Mouse (Mus musculus) liver, embryonic 14.5 days (tissue): ENCODE measurements at regions not wholly inside any gene's neighbourhood (a gene's known extent, or its start where the extent isn't known, plus 50 kb on each side); places are given as distances from the start of the nearest gene placed in this dataset.

ENCODE experiments used
- CTCF ChIP-seq: IDR thresholded peaks from 2 replicates; pipeline ENCODE4 v1.5.1; 2016; ENCODE audit warnings: antibody characterized with exemption, low read depth, control low read depth
- EP300 ChIP-seq: IDR thresholded peaks from 2 replicates; pipeline ENCODE4 v1.6.1; 2016; ENCODE audit warnings: antibody characterized with exemption, low read depth

DNA sequence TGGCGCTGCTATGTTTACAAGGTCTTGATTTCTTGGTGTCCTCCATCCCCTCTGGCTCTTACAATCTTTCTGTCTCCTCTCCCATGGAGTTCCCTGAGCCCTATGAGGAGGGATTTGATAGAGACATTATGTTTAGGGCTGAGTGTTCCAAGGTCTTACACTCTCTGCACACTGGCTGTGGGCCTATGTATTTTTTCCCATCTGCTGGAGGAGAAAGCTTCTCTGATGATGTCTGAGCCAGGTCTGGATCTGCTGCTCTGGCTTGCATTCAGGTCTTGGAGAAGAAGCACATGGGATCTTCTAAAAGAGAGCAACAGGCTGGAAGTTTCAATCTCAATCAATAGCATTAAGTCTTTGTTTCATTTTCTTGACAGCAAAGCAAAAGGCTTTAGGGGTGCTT, 445.1 kb downstream of the Efna5 start:
- no peak for TF ChIP-seq EP300
- TF ChIP-seq CTCF = no peak
